Mouse (Mus musculus) adrenal gland, postnatal 36 days (tissue): ENCODE results near the gene Immp2l. TPM values are rescaled to one million over a fixed set of nuclear protein-coding genes. Genes with fewer than 3 reads are reported as not detected.
A peak's percentile ranks its signal among the peaks of the same experiment; 100 is the strongest.
"Not testable (repeated sequence)": the region's sequence is repeated elsewhere in the genome, so short reads cannot be mapped to it uniquely, and the experiment has no call there.

Experiments
- DNase-seq, 2 experiments: peaks; one replicate each; pipeline ENCODE4 v3.0.0; 2021; ENCODE audit warnings: mixed read lengths in 1 of 2
- long read RNA-seq, 2 experiments: library from polyadenylated mRNA; stranded (forward); transcript quantifications; one replicate each; pipeline ENCODE4 v2.0.0; 2021; ENCODE audit warnings: borderline sequencing depth in 2 of 2
- total RNA-seq, 2 experiments: library from RNA; stranded (reverse); gene quantifications; 2 replicates each; pipeline ENCODE4 v1.2.3; 2021

The Immp2l gene
- 10 to 100 TPM; 20.0 to 20.3 TPM for total RNA-seq
- long read RNA-seq, experiment 1 = 0 reads
- long read RNA-seq, experiment 2 = 0 reads

DNA sequence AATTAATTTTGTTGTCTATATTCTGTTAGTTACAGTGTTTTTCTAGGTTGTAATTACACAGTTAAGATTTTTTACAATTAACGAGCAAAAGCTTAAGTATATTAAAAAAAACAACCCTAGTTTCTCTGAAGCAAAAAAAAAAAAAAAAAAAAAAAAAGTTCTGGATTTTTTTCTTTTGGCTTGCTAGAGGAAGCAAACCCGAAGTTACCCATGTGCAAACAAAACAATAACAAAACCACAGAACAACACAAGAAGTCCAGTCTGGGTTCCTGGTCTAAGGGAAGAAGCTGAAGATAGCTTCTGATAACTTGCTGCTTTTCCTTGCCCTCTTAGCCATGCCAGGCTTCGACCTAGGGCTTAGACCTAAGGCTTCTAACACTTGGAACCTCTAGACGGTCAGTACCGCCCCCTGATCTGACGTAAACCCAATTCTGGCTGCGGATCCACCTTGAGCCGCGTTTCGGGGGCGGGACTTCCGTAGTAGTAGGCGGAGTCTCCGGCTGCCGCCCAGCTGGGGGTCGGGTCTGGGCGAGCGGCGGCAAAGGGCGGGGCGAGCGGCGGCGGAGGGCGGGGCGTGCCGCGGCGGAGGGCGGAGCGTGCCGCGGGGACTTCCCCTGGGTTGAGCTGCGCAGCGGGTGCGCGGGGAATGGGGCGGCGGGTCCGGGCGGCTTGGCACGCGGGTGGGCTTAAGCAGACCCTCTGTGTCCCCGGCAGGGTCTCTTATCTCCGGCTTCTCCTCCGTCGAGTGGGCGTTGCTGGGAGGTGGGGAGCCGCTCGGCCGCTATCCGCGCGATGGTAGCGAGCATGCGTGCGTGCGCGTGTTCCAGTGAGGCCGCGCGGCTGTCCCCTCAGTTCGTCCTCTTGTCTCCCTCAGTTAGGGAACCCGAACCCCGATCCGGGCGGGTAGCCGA is at the start of gene Immp2l:
TSS of gene Immp2l (plus strand) at position 580 of the 911 bp plus-strand sequence.
- DNase-seq = peak; percentile 97 to 98

DNA sequence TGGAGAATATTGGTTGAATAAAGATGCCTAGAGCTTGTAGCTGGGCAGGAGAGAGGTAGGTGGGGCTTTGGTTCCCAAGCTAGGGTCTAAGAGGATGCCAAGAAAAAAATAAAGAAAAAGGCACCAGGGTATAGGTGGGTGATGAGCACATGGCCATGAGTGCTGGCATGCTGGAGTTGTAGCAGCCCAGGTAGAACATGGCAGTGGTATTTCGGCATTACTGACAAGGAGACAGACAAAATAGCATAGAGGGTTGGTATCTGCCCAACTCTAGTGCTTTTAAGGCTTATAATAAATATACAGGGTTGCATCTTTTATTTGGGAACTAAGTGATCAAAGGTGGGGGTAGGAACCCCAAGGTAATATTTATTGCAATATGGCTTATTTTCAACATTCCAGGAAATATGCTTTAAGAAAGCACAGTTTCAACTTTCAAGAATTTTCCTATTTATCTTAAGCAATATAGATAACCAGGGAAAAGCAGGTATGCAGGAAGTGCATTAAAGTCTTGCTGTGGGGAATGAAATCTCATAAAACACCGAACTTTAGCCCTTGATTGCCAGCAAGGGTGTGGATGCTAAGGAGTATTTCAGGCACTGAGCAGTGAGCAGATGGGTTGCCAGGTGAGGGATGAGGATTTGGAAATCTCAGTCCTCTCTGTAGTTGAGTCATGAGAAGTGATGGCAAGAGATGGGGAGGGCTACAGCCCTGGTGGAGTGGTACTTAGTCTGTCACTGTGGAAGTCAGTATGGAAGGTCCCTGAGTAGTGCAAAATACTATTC is 45.0 kb upstream of the Immp2l start:
- DNase-seq = no peak

DNA sequence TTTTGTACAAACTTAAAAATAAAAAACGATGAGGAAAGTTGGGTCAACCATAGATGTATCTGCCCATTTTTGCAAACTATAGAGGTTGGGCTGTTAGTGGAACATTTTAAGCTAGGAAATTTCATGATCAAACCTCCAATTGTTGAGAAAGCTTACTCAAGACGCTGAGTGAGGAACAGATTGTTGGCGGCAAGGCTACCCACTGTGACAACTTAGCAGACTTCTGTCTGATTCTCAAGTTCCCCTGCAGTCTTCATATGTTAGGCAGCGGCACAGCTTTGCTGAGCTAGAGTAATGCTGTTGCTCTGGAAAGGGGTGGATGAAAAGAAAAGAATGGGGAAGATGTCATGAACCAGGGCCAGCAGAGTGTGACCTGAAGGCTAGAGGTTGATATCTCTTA is 44.2 kb upstream of the Immp2l start:
- no peak for DNase-seq

DNA sequence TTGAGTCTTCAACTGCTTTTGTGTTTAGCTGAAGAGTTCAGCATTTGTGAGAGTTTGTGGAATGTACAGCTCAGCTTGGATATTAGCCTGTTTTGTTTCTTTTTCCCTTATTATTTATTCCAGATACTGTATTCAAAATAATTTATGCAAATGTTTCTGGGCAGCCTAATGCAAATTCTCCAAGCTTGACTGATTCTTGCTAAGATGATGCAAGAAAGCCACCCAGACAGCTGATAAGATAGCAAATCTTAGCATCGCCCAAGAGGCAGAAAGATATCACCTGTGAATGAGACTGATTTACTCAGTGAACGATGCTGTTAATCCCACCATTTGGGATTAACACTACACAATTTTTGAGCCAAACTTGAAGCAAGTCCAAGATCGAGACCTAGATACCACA is 43.7 kb upstream of the Immp2l start:
- DNase-seq = no peak

DNA sequence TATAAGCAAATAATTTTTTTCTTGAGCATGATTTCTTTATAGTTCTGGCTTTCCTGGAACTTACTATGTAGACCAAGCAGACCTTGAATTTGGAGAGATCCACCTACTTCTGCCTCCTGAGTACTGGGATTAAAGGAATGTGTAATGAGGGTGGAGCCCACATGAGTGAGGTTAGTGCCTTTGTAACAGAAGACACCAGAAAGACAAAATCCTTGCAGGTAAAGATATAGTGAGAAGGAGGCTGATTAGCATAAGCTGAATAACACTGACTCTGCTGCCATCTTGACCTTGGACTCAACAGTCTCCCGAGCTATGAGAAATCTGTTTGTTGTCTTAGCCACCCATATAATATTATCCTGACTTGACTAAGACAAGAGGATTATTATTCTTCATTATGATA is 40.9 kb upstream of the Immp2l start:
- DNase-seq = no peak

DNA sequence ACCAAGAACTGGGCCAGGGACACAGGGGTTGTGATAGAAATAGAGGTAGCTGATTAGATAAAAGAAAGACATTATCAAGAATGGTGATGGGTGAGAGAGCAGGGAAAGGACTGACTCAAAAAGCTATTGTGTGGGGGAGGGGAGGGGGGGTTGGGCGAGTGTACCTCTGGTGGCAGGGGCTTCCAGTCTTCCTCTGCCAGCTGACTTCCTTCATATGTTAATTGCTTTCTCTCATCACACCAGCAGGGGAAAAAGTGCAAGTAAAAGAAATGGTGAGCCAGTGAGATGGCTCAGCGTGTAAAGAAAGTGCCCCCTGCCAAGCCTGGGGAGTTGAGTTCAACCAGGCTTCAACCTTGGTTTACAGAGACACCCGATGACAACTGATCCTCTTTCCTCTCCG is 39.2 kb upstream of the Immp2l start:
- no peak for DNase-seq

DNA sequence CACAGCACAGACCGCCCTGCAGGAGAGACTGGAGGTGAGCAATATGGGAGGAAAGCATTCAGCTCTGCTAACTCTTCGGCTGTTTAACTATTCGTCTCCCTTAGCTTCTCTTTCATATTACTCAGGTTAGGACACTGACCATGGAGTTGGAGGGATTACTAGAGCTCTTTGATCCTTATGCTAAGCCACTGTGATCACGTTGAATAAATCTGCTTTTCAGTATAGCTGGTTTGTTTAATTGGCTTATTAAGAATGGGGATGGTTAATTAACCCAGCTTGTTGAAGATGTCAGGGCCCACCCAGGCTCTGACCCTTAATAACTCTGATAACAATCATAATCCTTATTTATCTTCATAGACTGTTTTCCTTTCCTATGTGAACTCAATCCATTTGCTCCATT is 38.1 kb upstream of the Immp2l start:
- DNase-seq = no peak

DNA sequence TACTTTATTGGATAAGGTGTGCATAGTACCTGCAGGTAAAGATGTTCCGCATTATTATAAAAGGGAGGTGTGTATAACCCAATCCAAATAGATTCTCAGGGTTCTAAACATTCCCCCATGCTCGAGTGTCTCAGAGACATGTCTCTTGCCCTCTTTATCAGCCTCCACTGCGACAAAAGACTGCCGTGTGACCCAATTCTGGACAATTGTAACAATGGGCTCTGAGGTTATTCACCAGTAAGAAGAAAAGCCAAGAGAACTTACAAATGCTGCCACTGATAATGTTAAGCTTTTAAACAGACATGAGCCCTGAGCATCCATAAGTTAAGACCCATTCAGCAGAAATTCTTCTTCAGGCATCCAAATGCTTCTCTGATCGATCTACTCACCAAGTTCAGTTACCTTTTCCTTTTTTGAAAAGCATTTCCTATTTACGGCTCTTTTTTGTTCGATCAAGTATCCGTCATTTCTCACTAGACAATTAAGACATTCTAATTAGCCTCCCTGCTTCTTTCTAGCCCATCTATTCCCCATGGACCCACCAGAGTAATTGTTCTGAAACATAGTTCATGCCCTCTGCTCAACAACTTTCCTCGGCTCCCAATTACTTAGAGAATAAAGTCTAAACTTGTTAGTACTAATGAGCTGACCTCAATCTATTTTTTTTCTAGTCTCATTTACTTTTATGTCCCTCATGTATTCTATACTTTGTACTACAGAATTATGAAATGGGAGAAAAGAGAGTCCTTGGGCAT is 35.4 kb upstream of the Immp2l start:
- DNase-seq = no peak

DNA sequence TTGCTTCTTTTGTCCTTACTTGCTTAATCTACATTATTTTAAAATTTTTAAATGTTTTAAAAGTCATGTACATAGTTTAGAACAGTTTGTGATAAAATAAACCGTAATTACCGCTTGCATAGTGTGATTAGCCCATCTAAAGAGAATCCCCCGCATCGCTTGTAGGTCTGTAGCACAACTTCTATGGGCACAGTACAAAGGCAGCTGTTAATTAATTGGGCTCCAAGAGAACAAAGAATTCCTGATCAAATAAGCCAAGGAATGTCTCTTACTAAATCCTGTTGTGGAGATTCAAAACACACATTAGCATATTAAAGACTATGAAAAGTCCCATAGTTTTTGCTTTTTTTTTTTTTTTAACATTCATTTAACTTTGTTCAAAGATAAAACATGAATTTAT is 32.2 kb upstream of the Immp2l start:
- no peak for DNase-seq

DNA sequence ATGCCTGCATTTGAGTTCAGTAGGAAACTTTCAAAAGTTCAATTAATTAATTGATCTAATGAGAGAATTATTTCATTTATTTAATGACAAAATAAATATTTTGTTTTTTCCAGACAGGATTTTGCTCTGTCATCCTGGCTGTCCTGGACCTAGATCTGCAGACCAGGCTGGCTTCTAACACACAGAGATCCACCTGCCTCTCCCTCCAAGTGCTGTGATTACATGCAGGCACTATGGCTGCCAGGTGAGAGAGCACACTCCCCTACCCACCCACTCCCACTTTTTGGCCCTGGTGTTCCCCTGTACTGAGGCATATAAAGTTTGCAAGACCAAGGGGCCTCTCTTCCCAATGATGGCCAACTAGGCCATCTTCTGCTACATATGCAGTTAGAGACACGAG is 31.7 kb upstream of the Immp2l start:
- DNase-seq = not testable (repeated sequence)

DNA sequence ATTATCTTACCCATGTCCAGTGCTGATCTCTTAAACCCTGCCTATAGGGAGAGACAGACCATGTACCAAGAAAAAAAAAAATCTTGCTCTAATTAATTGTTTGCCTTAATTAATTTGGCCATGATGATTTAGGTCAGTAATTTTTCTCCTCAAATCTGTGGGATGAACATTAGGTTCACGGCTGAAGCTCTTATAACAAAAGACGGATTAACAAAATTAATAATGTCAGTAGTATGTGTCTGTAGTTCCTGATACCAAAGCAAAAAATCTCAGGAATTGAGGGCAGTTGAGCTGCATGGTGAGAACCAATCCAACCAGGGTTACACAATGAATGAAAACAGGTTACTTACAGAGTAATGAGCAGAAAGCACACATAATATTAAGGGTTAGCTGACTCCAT is 29.0 kb upstream of the Immp2l start:
- no peak for DNase-seq

DNA sequence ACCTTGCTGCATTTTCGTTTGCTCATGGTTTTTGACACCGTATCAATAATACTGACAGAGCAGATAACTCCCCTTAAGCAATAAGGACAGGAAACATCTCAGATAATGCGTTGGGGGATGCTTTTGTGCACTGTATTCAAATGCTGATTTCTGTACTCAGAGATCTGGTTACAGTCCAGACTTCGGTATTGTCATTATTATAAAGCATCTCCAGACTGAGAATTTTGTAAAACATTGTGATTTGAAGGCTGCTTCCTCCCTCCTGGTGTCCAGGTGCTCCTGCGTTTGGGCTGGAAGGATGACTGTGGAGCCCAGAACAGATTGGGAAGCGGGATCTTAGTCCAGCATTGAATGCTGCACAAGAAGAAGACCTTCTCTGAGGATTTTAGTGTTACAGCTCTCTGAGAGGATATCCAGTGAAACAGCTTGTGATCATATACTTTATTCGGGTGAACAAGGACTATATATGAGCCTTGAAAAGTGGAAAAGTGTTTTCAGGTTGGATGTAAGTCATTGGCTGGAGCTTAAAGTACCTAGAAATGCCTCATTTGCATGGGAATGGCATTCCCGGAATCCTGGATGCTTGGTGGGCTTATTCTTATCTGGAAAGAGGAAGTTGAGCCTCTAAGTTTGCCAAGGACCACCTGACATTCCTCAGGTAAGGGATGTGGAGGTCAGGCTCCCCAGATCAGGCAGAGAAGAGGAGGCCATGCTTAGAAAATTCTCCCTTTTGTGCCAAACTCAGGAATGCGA is 28.1 kb upstream of the Immp2l start:
- DNase-seq = no peak

DNA sequence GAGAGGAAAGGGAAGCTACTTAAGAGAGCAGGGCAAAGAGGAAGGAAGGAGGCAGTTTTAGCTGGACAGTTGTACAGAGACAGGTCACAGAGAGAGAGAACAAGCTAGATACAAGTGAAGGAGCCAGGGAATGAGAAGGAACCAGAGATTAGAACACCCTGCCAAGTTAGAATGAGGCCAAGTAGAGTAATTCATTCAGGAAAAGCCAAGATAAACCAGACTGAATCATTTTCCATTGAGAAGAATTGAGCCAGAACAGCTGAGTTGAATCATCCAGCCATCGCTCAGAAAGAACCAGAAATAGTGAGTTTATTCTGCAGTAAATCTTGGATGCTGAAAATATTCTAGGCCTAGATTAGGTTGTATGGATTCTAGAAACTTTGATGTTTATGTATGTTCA is 1.4 kb upstream of the Immp2l start:
- DNase-seq = no peak

DNA sequence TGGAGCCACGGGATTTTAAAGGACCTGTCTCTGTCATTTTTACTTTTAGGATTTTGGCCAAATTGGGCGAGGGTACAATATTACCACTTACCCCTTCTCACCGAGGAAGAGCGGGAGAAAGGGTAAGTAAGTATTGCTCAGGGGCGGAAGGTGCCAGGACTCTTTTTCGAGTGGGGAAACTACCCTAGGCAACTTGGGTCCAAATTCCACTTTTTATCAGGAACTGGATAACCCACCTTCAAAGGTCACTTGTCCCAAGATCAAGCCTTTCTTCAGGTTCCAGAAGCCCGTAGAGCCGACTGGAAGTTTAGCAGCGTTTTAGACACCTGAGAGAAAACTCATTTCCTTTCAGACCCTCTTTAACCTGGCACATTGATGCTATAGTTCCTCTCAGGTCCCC is 622 bp downstream of the Immp2l start:
- DNase-seq = no peak

DNA sequence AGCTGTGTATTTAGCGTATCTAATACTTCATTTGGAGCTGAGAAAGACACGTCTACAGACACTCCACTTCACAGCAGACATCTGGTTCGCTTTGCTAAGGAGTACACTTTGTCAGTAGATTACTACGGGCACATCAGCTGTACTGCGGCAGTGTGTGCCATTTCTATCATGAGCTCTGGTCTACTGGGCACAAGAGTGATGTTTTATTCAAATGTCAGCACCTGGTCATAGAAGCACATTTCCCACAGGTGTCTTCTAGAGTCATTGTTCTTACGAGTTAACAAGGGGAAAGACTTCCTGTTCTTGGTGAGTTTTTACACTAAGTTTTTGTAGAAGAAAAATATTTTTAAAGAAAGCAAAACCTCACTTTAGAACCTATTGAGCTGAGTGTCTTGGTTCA is 3.6 kb downstream of the Immp2l start:
- DNase-seq = no peak

DNA sequence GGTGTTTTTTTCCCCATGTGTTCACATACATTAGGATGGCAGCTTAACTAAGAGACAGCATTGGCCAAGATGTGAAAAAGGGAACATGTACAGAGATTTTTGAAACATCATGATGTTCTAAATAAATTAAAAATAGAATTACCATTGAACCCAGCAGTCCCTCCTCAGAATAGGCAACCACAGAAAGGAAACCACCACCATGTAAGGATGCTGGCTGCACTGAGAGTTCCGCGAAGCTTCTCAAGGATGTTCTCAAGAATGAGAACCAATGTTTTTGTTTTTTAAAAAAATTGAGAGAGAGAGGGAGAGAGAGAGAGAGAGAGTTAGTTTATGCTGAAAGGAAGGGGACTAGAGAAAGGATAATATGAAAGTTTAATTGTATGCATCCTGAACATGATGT is 7.2 kb downstream of the Immp2l start:
- DNase-seq = no peak

DNA sequence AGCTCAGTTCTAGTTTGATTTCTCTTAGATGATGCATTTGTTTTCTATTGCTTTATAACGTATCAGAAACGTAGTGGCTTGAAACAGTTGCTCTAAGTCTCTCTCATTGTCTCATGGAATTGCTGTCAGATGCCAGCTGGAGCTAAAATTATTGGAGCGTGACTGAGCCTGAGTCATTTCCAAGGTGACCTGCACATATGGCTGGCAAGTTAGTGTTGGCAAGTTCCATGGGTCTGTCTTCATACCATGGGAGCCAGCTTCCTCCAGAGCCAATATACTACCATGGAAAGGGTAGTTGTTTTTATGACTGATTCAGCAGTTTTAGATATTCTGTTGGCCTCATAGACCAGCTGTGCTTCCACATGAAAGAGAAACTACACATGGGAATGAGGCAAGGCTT is 9.3 kb downstream of the Immp2l start:
- DNase-seq = no peak

DNA sequence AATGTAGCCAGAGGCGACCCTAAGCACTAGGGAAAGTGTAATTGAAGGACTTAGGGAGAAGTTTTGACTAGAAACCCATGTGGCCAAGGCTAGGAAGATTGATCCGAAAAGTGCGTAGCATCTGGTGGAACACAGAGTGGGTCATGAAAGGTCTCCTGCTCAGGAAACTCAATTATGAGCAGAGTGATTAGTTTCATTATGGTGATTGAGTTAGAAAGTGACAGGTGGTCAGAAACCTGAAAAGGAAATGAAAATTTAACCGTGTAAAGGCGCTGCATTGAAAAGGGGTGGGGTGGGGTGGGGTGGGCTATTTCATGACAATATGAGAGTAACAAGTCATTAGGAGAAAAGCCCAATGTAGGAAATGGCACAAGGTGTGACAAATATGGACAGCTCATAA is 15.9 kb downstream of the Immp2l start:
- DNase-seq = no peak

DNA sequence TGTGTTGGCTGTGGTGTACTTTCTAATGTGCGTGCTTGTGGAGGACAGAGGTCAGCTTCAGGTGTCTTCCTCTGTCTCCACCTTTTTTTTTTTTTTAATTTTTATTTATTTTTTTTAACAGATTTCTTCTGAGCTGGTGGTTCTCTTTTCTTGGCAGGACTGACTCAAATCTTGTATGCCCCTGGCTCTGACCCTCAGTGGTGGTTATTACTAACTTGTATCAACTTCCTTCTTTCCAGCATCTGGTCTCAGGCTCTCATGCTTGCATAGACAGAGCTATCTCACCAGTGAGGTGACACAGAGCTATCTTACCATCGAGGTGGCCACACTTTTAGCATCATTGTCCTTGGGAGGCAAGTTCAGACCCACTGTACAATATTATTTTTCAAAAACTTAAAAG is 17.8 kb downstream of the Immp2l start:
- no peak for DNase-seq

DNA sequence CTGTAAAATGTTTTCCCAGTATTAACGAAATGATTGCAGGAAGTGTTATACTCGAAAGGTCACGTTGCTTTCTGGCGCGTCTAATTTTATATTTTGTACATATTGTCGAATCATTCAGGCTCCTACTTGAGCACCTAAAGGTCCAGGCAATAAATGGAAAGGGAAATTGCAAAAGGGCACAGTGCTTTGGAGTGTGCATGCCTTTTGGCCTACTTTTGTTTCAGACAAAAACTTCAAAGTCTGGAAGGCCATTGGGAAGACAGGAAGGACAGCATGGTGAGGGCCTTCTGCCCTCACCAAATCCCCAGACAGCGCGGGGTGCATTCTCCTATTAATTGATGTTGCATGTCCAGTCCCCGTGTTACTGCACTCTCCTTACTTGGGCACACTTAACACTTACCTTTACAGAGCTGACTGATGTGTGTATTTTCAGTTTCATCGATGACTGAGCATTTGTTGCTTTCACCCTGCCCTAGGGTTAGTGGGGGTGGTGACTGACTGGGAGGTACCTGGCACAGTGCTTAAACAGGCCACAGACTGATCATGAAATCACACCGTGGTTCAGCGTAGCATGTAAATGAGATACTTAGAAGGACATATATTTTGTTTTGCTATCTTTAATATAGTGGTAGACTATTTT is 20.7 kb downstream of the Immp2l start:
- DNase-seq = no peak

DNA sequence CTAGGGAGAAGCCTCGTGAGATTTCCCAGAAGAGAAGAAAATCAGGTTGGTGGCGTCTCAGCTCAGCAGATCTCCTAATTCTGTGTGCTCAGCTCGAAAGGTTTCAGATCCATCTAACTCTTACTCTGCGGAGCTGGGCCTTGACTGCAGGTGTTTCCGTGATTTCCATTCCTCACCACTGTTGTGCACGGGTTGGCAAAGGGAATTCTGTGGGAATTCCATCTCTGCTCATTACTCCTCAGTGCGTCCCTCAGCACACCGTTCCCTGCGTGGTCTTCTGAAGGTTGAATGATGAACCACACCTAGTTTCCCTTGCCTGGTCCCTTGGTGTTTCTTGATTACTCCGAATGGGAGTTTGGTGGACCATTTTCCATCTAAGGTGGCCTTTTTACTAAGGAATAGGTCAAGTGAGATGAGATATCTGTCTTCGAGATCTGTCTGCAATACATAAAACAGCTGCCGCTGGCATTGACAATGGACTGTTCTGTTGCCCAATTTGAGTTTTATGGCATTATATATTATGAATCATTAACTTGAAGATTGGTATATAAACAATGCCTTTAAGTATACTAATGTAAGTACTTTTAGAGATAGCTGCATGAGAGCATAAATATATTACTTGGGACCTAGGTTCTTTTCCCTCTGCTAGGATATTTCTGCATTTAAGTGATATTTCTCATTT is 23.3 kb downstream of the Immp2l start:
- DNase-seq = no peak
